Mouse (Mus musculus) midbrain, embryonic 12.5 days (tissue): ENCODE data around the gene Txndc5. TPM values are rescaled to one million over a fixed set of nuclear protein-coding genes. Genes with fewer than 3 reads are reported as not detected.

Experiments used
- ATAC-seq: fragments of 200-750 bp; cut with Nextera tagmentation; 2 replicates; pipeline ENCODE4 v1.8.0; 2017; ENCODE audit warnings: low read depth, moderate TSS enrichment, moderate library complexity; ENCODE audit not compliant: low FRiP score
- H3K27ac ChIP-seq: fragments of 300-500 bp; sonication (generic); replicated peaks from 2 replicates; pipeline ENCODE4 v1.5.1; 2016; ENCODE audit warnings: mild to moderate bottlenecking
- H3K27me3 ChIP-seq: fragments of 300-500 bp; sonication (generic); 2 replicates; pipeline ENCODE4 v1.6.1; 2016; ENCODE audit warnings: mild to moderate bottlenecking
- H3K36me3 ChIP-seq: fragments of 300-500 bp; sonication (generic); 2 replicates; pipeline ENCODE4 v1.6.1; 2016
- H3K4me1 ChIP-seq: fragments of 300-500 bp; sonication (generic); 2 replicates; pipeline ENCODE4 v1.6.1; 2016
- H3K4me2 ChIP-seq: fragments of 300-500 bp; sonication (generic); replicated peaks from 2 replicates; pipeline ENCODE4 v1.6.1; 2016; ENCODE audit warnings: mild to moderate bottlenecking, moderate library complexity
- H3K4me3 ChIP-seq: fragments of 300-500 bp; sonication (generic); 2 replicates; pipeline ENCODE4 v1.5.1; 2016; ENCODE audit warnings: mild to moderate bottlenecking
- H3K9ac ChIP-seq: fragments of 300-500 bp; sonication (generic); replicated peaks from 2 replicates; pipeline ENCODE4 v1.6.1; 2016; ENCODE audit warnings: mild to moderate bottlenecking, moderate library complexity
- H3K9me3 ChIP-seq: fragments of 300-500 bp; sonication (generic); 2 replicates; pipeline ENCODE4 v1.6.1; 2016; ENCODE audit warnings: mild to moderate bottlenecking
- WGBS: fragments of 180-500 bp; shearing (Covaris S2); methylation state at CpG from one replicate; pipeline ENCODE4 v1.1.7; 2016; 5-methylcytosine and 5-hydroxymethylcytosine counted together
- polyA plus RNA-seq: library from polyadenylated mRNA; unstranded; fragments of >200 nt; fragmentation: Nextera tagmentation; extraction: Ambion mirVana; gene quantifications from 2 replicates; pipeline ENCODE4 v1.2.1, GENCODE M21; 2016

Gene Txndc5
- polyA plus RNA-seq, 1 experiment from 2014 or later: 116 TPM

- Histone ChIP-seq H3K4me1 (peaks cover 15% of the 10 kb centered on the region), H3K9me3 (no peaks in the 10 kb centered on the region), H3K4me3 (no peak overlapping the region), H3K36me3 (peaks cover 40% of the 10 kb centered on the region), H3K9ac (no peak overlapping the region), H3K27ac (no peak overlapping the region), H3K27me3 (no peaks in the 10 kb centered on the region), H3K4me2 (no peak overlapping the region)
- 93% methylated on average over 11 of the region's 11 CpGs for WGBS
- ATAC-seq: no peak
These were observed 5.4 kb downstream of the Txndc5 start for GRCm38 (mm10) chr13:38523231-38523630.

DNA sequence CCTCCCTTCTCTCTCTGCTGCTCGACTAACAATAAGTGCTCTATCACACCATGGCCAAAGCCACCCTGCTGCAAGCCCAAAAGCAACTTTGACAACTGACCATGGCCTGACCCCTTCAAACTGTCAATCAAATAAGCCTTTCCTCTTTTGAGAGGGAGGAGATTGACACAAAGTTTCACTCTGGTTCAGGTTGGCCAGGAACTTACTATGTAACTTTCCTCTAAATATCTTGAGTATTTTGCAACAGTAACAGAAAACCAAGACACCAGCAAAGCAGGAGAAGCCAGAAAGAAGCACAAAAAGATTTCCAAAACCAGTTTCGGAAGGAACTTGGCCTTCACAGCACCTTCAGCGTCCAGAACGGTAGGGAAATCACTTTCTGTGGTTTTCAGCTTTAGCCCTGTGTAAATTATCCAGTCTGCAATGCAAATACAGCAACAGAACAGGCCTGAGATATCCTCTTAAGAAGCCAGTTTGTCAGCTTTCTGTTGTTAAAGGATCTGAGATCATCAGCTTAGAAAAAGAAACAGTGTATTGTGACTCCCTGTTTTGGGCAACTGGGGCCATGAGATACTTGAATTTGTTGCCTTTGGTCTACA is 6.5 kb downstream of the Txndc5 start:
- Histone ChIP-seq H3K4me1 (peaks cover 12% of the 10 kb centered on the region), H3K4me3 (no peak overlapping the region), H3K9me3 (no peaks in the 10 kb centered on the region), H3K4me2 (no peak overlapping the region), H3K27me3 (no peaks in the 10 kb centered on the region), H3K9ac (no peak overlapping the region), H3K27ac (no peak overlapping the region), H3K36me3 (peaks cover 51% of the 10 kb centered on the region)
- no peak for ATAC-seq
- WGBS: 83% methylated on average over 4 of the region's 4 CpGs

DNA sequence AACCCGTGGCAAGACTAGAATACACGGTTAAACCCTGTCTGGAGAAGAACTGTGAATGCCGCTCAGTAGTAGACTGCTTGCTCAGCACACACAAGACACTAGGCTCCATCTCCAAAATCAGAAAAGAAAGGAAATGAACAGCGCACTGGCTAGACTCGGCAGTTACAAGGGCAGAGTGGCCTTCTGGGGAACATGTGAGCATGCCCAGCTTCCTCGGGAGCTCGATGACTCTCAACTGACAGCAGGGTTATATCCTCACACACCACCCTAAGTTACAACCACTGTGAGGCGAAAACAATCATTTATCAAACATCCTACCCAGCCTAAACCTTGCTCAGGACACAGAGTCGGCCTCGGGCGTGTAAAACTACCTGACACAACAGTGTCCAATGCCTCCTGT is 8.3 kb downstream of the Txndc5 start:
- Histone ChIP-seq H3K4me2 (no peak overlapping the region), H3K4me3 (no peak overlapping the region), H3K36me3 (peaks cover 65% of the 10 kb centered on the region), H3K4me1 (no peaks in the 10 kb centered on the region), H3K9me3 (no peaks in the 10 kb centered on the region), H3K9ac (no peak overlapping the region), H3K27ac (no peak overlapping the region), H3K27me3 (no peaks in the 10 kb centered on the region)
- WGBS: 94% methylated on average over 11 of the region's 11 CpGs
- no peak for ATAC-seq

DNA sequence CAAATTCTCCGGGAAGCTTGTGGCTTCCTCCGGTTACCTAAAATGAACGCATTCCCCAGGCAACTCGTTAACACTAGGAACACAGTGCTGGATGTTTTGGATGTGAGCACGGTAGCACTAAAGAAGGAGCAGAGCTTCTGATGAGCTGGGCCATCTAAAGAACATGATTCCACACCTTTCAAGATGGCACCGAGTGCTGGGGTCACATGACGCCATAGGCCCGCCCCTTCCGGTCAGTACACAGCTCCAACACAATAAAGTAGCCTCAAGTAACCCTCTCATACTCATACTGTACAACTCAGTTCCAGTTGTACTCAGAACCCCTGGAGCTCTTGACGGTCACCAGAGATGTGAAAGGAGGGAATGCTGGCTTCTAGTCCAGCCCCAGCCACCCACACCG is 12.0 kb downstream of the Txndc5 start:
- H3K36me3 ChIP-seq: peaks cover 76% of the 10 kb centered on the region

GRCm38 (mm10) chr13:38515845-38516244 is 12.8 kb downstream of the Txndc5 start:
- H3K27ac ChIP-seq: no peak overlapping the region
- no peak overlapping the region for H3K4me3 ChIP-seq
- H3K9ac ChIP-seq: no peak overlapping the region
- no peaks in the 10 kb centered on the region for H3K9me3 ChIP-seq
- WGBS: 87% methylated on average over 3 of the region's 3 CpGs
- no peak overlapping the region for H3K4me2 ChIP-seq
- H3K36me3 ChIP-seq: peaks cover 69% of the 10 kb centered on the region
- no peaks in the 10 kb centered on the region for H3K27me3 ChIP-seq
- ATAC-seq: no peak
- H3K4me1 ChIP-seq: no peaks in the 10 kb centered on the region

More for the DNA sequence above, 12.0 kb downstream of the Txndc5 start:
- H3K4me3 ChIP-seq: no peak overlapping the region
- no peaks in the 10 kb centered on the region for H3K27me3 ChIP-seq
- no peak overlapping the region for H3K27ac ChIP-seq
- no peak overlapping the region for H3K4me2 ChIP-seq
- ATAC-seq: no peak
- WGBS: 93% methylated on average over 11 of the region's 11 CpGs
- H3K9ac ChIP-seq: no peak overlapping the region
- no peaks in the 10 kb centered on the region for H3K9me3 ChIP-seq
- no peaks in the 10 kb centered on the region for H3K4me1 ChIP-seq

DNA sequence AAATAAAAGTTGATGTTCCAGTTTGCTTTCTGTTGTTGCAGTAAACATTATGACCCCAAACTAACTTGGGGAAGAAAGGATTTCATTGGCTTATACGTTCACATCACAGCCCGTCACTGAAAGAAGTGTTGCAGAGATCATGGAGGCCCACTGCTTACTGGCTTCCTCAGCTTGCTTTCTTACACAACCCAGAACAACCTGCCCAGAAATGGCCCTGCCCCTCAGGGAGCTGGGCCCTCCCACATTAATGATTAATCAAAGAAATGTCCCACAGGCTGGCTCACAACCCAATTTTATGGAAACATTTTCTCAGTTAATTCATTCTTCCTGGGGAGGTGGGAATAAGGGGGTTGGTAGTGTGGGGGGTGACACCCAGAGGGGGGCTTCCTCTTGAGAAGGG is 13.2 kb downstream of the Txndc5 start:
- 89% methylated on average over 2 of the region's 2 CpGs for WGBS
- no peak for ATAC-seq
- Histone ChIP-seq H3K9ac (no peak overlapping the region), H3K27me3 (no peaks in the 10 kb centered on the region), H3K4me3 (no peak overlapping the region), H3K27ac (no peak overlapping the region), H3K36me3 (peaks cover 69% of the 10 kb centered on the region), H3K9me3 (no peaks in the 10 kb centered on the region), H3K4me1 (no peaks in the 10 kb centered on the region), H3K4me2 (no peak overlapping the region)

DNA sequence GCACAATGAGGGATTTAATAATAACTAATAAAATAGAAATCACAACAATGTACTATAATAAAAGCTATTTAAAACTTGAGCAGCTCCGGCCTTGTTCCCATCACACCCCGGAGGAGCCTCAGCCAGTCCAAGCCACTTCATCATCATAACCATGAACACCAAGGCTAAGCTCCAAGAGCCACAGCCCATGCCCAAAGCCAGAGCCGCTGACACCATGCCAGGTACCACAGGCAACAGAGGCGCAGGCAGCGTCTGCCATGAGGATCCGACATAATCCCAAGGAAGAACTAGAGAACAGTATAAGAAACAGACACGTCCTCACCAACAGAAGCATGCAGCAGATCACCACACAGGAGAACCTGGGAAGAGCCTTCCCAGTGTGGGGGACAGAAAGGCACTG is 14.7 kb downstream of the Txndc5 start:
- Histone ChIP-seq H3K27ac (no peak overlapping the region), H3K4me3 (no peak overlapping the region), H3K4me2 (no peak overlapping the region), H3K9ac (no peak overlapping the region), H3K4me1 (no peaks in the 10 kb centered on the region), H3K27me3 (no peaks in the 10 kb centered on the region), H3K9me3 (no peaks in the 10 kb centered on the region), H3K36me3 (peaks cover 68% of the 10 kb centered on the region)
- 94% methylated on average over 7 of the region's 7 CpGs for WGBS
- no peak for ATAC-seq

DNA sequence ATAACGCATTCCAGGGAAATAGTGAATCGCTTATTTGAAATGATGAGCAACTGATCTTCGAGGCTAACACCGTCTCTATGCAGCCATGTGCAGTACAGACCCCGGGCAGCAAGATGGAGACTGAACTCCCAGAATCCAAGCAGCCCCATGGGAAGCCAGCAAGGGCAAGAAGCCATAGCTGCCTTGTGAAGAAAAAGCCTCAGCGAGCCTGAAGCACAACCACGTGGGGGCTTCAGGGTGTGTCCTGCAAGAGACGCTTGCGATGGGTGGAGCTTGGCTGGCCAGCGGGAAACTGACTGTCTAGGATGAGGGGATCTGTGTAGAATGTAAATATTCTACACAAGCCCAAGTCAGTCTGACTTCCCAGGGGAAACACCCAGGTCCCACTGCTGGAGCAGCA is 16.6 kb downstream of the Txndc5 start:
- H3K36me3 ChIP-seq: peaks cover 54% of the 10 kb centered on the region
- WGBS: 88% methylated on average over 10 of the region's 10 CpGs
- ATAC-seq: no peak

DNA sequence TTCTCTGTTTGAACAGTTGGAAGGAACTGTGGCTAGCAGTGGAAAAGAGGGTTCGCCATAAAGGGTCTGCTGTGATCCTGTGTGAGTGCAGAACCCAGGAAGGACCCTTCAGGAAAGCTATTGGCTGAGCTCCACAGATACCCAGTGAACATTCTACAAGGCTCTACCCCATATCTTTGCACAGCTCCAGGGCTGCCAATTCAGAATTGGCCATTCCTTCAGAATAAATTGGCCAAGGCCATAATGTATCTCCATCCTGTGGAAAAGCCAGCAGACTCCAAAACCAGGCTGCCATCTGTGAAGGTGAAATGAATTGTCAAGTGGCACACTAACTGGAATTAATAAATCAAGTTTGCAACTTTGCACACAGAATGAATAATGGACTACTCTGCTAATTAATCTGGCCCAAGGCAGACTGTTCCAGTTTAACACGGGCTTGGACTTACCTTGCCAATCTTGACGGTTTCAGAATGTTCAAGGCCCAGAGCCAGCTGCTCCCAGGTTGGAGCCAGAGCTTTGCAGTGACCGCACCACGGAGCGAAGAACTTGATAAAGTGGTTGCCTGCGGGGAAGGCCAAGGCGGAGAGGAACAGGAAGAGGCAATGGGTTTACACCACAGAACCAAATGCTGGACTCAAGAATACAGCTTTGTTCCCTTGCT is 18.8 kb downstream of the Txndc5 start:
- Histone ChIP-seq H3K9me3 (no peaks in the 10 kb centered on the region), H3K9ac (no peak overlapping the region), H3K4me1 (no peaks in the 10 kb centered on the region), H3K36me3 (peaks cover 56% of the 10 kb centered on the region), H3K4me2 (no peak overlapping the region), H3K4me3 (no peak overlapping the region), H3K27ac (no peak overlapping the region), H3K27me3 (no peaks in the 10 kb centered on the region)
- WGBS: 94% methylated on average over 8 of the region's 8 CpGs
- ATAC-seq: no peak

More for the DNA sequence above, 16.6 kb downstream of the Txndc5 start:
- H3K27ac ChIP-seq: no peak overlapping the region
- H3K4me3 ChIP-seq: no peak overlapping the region
- H3K27me3 ChIP-seq: no peaks in the 10 kb centered on the region
- no peaks in the 10 kb centered on the region for H3K9me3 ChIP-seq
- H3K4me2 ChIP-seq: no peak overlapping the region
- H3K4me1 ChIP-seq: no peaks in the 10 kb centered on the region
- no peak overlapping the region for H3K9ac ChIP-seq

DNA sequence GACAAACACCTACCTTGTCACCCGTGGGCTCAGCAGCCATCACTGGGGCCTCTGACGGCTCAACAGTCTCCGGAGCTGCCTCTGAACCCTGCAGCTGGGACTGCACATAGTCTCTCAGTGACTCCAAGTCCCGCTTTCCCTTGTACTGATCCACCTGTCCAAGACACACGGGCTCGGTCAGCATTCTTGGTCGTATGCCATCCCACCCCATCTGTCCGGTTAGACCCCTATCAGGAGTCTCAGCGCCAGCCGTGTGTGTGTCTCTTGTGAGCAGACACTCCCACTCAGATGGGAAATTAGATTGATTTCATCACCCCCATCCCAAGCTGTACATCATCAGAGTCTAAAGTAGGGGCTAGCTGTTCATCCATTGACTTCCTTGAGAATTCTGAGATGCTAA is 21.7 kb downstream of the Txndc5 start:
- Histone ChIP-seq H3K36me3 (peaks cover 57% of the 10 kb centered on the region), H3K4me1 (no peaks in the 10 kb centered on the region), H3K27me3 (no peaks in the 10 kb centered on the region), H3K27ac (no peak overlapping the region), H3K4me2 (no peak overlapping the region), H3K9ac (no peak overlapping the region), H3K4me3 (no peak overlapping the region), H3K9me3 (no peaks in the 10 kb centered on the region)
- WGBS: 98% methylated on average over 10 of the region's 10 CpGs
- ATAC-seq: no peak

DNA sequence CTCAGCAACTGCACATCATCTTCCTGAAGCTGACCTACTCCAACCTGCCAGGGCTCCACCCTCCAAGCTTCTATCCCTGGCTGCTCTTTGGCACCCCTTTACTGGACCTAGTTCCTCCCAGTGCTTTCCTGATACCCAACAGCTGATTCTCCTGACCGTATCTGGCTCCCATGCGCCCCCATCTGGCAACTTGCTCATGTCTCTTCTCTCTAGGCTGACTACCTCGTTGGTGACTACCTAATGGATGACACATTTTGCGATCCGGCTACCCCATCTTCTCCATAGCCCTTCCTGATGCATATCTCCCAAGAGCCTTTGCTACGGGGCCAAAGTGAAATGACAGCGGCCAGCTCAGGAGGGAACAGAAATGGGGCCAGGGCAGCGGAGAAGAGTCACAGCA is 22.3 kb downstream of the Txndc5 start:
- no peak for ATAC-seq
- no peaks in the 10 kb centered on the region for H3K27me3 ChIP-seq
- H3K9ac ChIP-seq: no peak overlapping the region
- 86% methylated on average over 8 of the region's 8 CpGs for WGBS
- H3K4me1 ChIP-seq: no peaks in the 10 kb centered on the region
- no peak overlapping the region for H3K4me3 ChIP-seq
- no peak overlapping the region for H3K4me2 ChIP-seq
- H3K9me3 ChIP-seq: no peaks in the 10 kb centered on the region
- H3K27ac ChIP-seq: no peak overlapping the region
- H3K36me3 ChIP-seq: peaks cover 63% of the 10 kb centered on the region

GRCm38 (mm10) chr13:38503137-38503849 is 25.3 kb downstream of the Txndc5 start:
- H3K4me2 ChIP-seq: no peak overlapping the region
- ATAC-seq: no peak
- no peaks in the 10 kb centered on the region for H3K4me1 ChIP-seq
- no peaks in the 10 kb centered on the region for H3K27me3 ChIP-seq
- peaks cover 69% of the 10 kb centered on the region for H3K36me3 ChIP-seq
- no peak overlapping the region for H3K4me3 ChIP-seq
- no peaks in the 10 kb centered on the region for H3K9me3 ChIP-seq
- 90% methylated on average over 14 of the region's 14 CpGs for WGBS
- H3K27ac ChIP-seq: no peak overlapping the region
- no peak overlapping the region for H3K9ac ChIP-seq
